Mouse (Mus musculus) embryonic facial prominence, embryonic 13.5 days (tissue): ENCODE data around the gene Srrm3. TPM values are rescaled to one million over a fixed set of nuclear protein-coding genes. Genes with fewer than 3 reads are reported as not detected.

Experiments
- ATAC-seq: fragments of 200-750 bp; cut with Nextera tagmentation; 2 replicates; pipeline ENCODE4 v1.8.0; 2017; ENCODE audit warnings: low read depth; ENCODE audit not compliant: insufficient number of reproducible peaks, insufficient read depth, low FRiP score, low TSS enrichment
- H3K27ac ChIP-seq: fragments of 300-500 bp; sonication (generic); 2 replicates; pipeline ENCODE4 v1.5.1; 2015; ENCODE audit warnings: moderate library complexity, mild to moderate bottlenecking, inconsistent platforms
- H3K27me3 ChIP-seq: fragments of 300-500 bp; sonication (generic); 2 replicates; pipeline ENCODE4 v1.6.1; 2015; ENCODE audit warnings: mild to moderate bottlenecking, inconsistent platforms
- H3K36me3 ChIP-seq: fragments of 300-500 bp; sonication (generic); 2 replicates; pipeline ENCODE4 v1.6.1; 2015; ENCODE audit warnings: mild to moderate bottlenecking, inconsistent platforms
- H3K4me1 ChIP-seq: fragments of 300-500 bp; sonication (generic); 2 replicates; pipeline ENCODE4 v1.6.1; 2015; ENCODE audit warnings: inconsistent platforms
- H3K4me2 ChIP-seq: fragments of 300-500 bp; sonication (generic); 2 replicates; pipeline ENCODE4 v1.6.1; 2015; ENCODE audit warnings: moderate library complexity, mild to moderate bottlenecking, inconsistent platforms
- H3K4me3 ChIP-seq: fragments of 300-500 bp; sonication (generic); 2 replicates; pipeline ENCODE4 v1.5.1; 2015; ENCODE audit warnings: mild to moderate bottlenecking, inconsistent platforms
- H3K9ac ChIP-seq: fragments of 300-500 bp; sonication (generic); 2 replicates; pipeline ENCODE4 v1.6.1; 2015; ENCODE audit warnings: mild to moderate bottlenecking, inconsistent platforms
- H3K9me3 ChIP-seq: fragments of 300-500 bp; sonication (generic); 2 replicates; pipeline ENCODE4 v1.6.1; 2016; ENCODE audit warnings: inconsistent platforms
- WGBS: fragments of 180-500 bp; shearing (Covaris S2); methylation state at CpG from one replicate; pipeline ENCODE4 v1.1.7; 2015; ENCODE audit warnings: mixed read lengths; 5-methylcytosine and 5-hydroxymethylcytosine counted together
- polyA plus RNA-seq: library from polyadenylated mRNA; unstranded; fragments of >200 nt; fragmentation: Nextera tagmentation; extraction: Ambion mirVana; gene quantifications from 2 replicates; pipeline ENCODE4 v1.2.1, GENCODE M21; 2015

Srrm3 gene
- polyA plus RNA-seq, 1 experiment from 2014 or later = 1.1 TPM

- H3K36me3 ChIP-seq = no peaks in the 10 kb centered on the region
- no peak overlapping the region for H3K4me2 ChIP-seq
- H3K4me3 ChIP-seq = no peak overlapping the region
- no peak overlapping the region for H3K27ac ChIP-seq
- no peak for ATAC-seq
- H3K4me1 ChIP-seq = peaks cover 12% of the 10 kb centered on the region
- 16% methylated on average over 7 of the region's 7 CpGs for WGBS
- H3K9ac ChIP-seq = no peak overlapping the region
- peaks cover 15% of the 10 kb centered on the region; the same call in 1 of the 2 replicates for H3K27me3 ChIP-seq
- no peaks in the 10 kb centered on the region for H3K9me3 ChIP-seq
Measured at GRCm38 (mm10) chr5:135822316-135822944, 15.7 kb downstream of the Srrm3 start.

GRCm38 (mm10) chr5:135824517-135824916 is 17.8 kb downstream of the Srrm3 start:
- no peak overlapping the region for H3K27ac ChIP-seq
- no peak overlapping the region for H3K4me3 ChIP-seq
- H3K9ac ChIP-seq = no peak overlapping the region
- WGBS = 44% methylated on average over 3 of the region's 3 CpGs
- no peaks in the 10 kb centered on the region for H3K36me3 ChIP-seq
- H3K4me1 ChIP-seq = peaks cover 12% of the 10 kb centered on the region
- H3K9me3 ChIP-seq = no peaks in the 10 kb centered on the region
- ATAC-seq = no peak
- H3K4me2 ChIP-seq = no peak overlapping the region
- H3K27me3 ChIP-seq = peaks cover 3% of the 10 kb centered on the region; the same call in 1 of the 2 replicates

- no peaks in the 10 kb centered on the region for H3K9me3 ChIP-seq
- peak overlapping the region; percentile 49; the same call in 1 of the 2 replicates for H3K9ac ChIP-seq
- no peaks in the 10 kb centered on the region for H3K27me3 ChIP-seq
- no peak overlapping the region; the same call in 1 of the 2 replicates for H3K27ac ChIP-seq
- WGBS = 31% methylated on average over 6 of the region's 6 CpGs
- no peak overlapping the region for H3K4me2 ChIP-seq
- no peak overlapping the region for H3K4me3 ChIP-seq
- ATAC-seq = no peak
- peaks cover 12% of the 10 kb centered on the region for H3K4me1 ChIP-seq
- no peaks in the 10 kb centered on the region for H3K36me3 ChIP-seq
Measured at GRCm38 (mm10) chr5:135826225-135826624, 19.5 kb downstream of the Srrm3 start.

- Histone ChIP-seq H3K4me3 (no peak overlapping the region), H3K27ac (no peak overlapping the region)
- WGBS = 86% methylated on average over 8 of the region's 8 CpGs
Measured at GRCm38 (mm10) chr5:135829381-135829780, 22.7 kb downstream of the Srrm3 start.

GRCm38 (mm10) chr5:135832729-135833128 is 26.0 kb downstream of the Srrm3 start:
- no peak overlapping the region for H3K4me2 ChIP-seq
- H3K4me3 ChIP-seq = no peak overlapping the region
- H3K9ac ChIP-seq = no peak overlapping the region
- peaks cover 6% of the 10 kb centered on the region for H3K4me1 ChIP-seq
- ATAC-seq = no peak
- H3K27me3 ChIP-seq = peaks cover 32% of the 10 kb centered on the region
- WGBS = 39% methylated on average over 4 of the region's 4 CpGs
- H3K9me3 ChIP-seq = no peaks in the 10 kb centered on the region
- no peaks in the 10 kb centered on the region for H3K36me3 ChIP-seq
- H3K27ac ChIP-seq = no peak overlapping the region

More at GRCm38 (mm10) chr5:135829381-135829780, 22.7 kb downstream of the Srrm3 start:
- Histone ChIP-seq H3K36me3 (no peaks in the 10 kb centered on the region), H3K4me1 (peaks cover 8% of the 10 kb centered on the region), H3K9me3 (no peaks in the 10 kb centered on the region), H3K9ac (no peak overlapping the region), H3K4me2 (no peak overlapping the region), H3K27me3 (peaks cover 13% of the 10 kb centered on the region)
- no peak for ATAC-seq

- peak overlapping the region; percentile 51; the same call in 1 of the 2 replicates for H3K9ac ChIP-seq
Measured at GRCm38 (mm10) chr5:135834769-135835491, 28.2 kb downstream of the Srrm3 start.

GRCm38 (mm10) chr5:135835492-135835858 is 28.8 kb downstream of the Srrm3 start:
- no peak; the same call in 1 of the 2 replicates for ATAC-seq
- Histone ChIP-seq H3K4me3 (peak overlapping the region; percentile 48), H3K27me3 (peaks cover 36% of the 10 kb centered on the region), H3K27ac (no peak overlapping the region), H3K4me1 (peaks cover 6% of the 10 kb centered on the region), H3K36me3 (no peaks in the 10 kb centered on the region), H3K9ac (no peak overlapping the region), H3K4me2 (peak overlapping the region; percentile 89), H3K9me3 (no peaks in the 10 kb centered on the region)
- 1% methylated on average over 12 of the region's 12 CpGs for WGBS

More at GRCm38 (mm10) chr5:135834769-135835491, 28.2 kb downstream of the Srrm3 start:
- H3K4me1 ChIP-seq = peaks cover 6% of the 10 kb centered on the region
- peak overlapping the region; percentile 89 for H3K4me2 ChIP-seq
- no peaks in the 10 kb centered on the region for H3K36me3 ChIP-seq
- H3K27ac ChIP-seq = no peak overlapping the region
- peak; percentile 82; the same call in 1 of the 2 replicates for ATAC-seq
- H3K9me3 ChIP-seq = no peaks in the 10 kb centered on the region
- H3K4me3 ChIP-seq = peak overlapping the region; percentile 48
- peaks cover 32% of the 10 kb centered on the region for H3K27me3 ChIP-seq
- WGBS = under 1% methylated on average over 47 of the region's 47 CpGs

GRCm38 (mm10) chr5:135835981-135836380 is 29.3 kb downstream of the Srrm3 start:
- Histone ChIP-seq H3K4me3 (peak overlapping the region; percentile 48; the same call in 1 of the 2 replicates), H3K27ac (no peak overlapping the region), H3K27me3 (peaks cover 36% of the 10 kb centered on the region), H3K4me1 (peaks cover 6% of the 10 kb centered on the region), H3K9ac (no peak overlapping the region), H3K9me3 (no peaks in the 10 kb centered on the region), H3K4me2 (peak overlapping the region; percentile 89), H3K36me3 (no peaks in the 10 kb centered on the region)
- 18% methylated on average over 12 of the region's 12 CpGs for WGBS
- ATAC-seq = no peak

- no peak overlapping the region for H3K4me2 ChIP-seq
- H3K27ac ChIP-seq = no peak overlapping the region
- WGBS = 78% methylated on average over 6 of the region's 6 CpGs
- no peak for ATAC-seq
- H3K9ac ChIP-seq = no peak overlapping the region
- H3K36me3 ChIP-seq = no peaks in the 10 kb centered on the region
- H3K4me1 ChIP-seq = no peaks in the 10 kb centered on the region
- no peak overlapping the region for H3K4me3 ChIP-seq
- no peaks in the 10 kb centered on the region for H3K9me3 ChIP-seq
- H3K27me3 ChIP-seq = peaks cover 10% of the 10 kb centered on the region
Measured at GRCm38 (mm10) chr5:135841651-135842050, 35.0 kb downstream of the Srrm3 start.

GRCm38 (mm10) chr5:135843418-135843817 is 36.7 kb downstream of the Srrm3 start:
- H3K27ac ChIP-seq = no peak overlapping the region
- 23% methylated on average over 5 of the region's 5 CpGs for WGBS
- no peak overlapping the region for H3K9ac ChIP-seq
- no peaks in the 10 kb centered on the region for H3K36me3 ChIP-seq
- no peaks in the 10 kb centered on the region for H3K4me1 ChIP-seq
- H3K27me3 ChIP-seq = peaks cover 23% of the 10 kb centered on the region
- H3K9me3 ChIP-seq = no peaks in the 10 kb centered on the region
- no peak overlapping the region for H3K4me3 ChIP-seq
- H3K4me2 ChIP-seq = no peak overlapping the region
- ATAC-seq = no peak

- Histone ChIP-seq H3K9ac (no peak overlapping the region), H3K36me3 (no peaks in the 10 kb centered on the region), H3K4me2 (no peak overlapping the region), H3K27ac (no peak overlapping the region), H3K4me3 (no peak overlapping the region), H3K9me3 (no peaks in the 10 kb centered on the region), H3K4me1 (peaks cover 2% of the 10 kb centered on the region), H3K27me3 (peaks cover 40% of the 10 kb centered on the region)
- no peak for ATAC-seq
- whole genome bisulfite sequencing = 74% methylated on average over 13 of the region's 13 CpGs
Measured at GRCm38 (mm10) chr5:135845676-135846320, 39.1 kb downstream of the Srrm3 start.
